Mouse (Mus musculus) forebrain, embryonic 16.5 days (tissue): ENCODE measurements at regions not wholly inside any gene's neighbourhood (a gene's known extent, or its start where the extent isn't known, plus 50 kb on each side); places are given as distances from the start of the nearest gene placed in this dataset.

Experiments used
- ATAC-seq: fragments of 200-750 bp; cut with Nextera tagmentation; 2 replicates; pipeline ENCODE4 v1.8.0; 2017; ENCODE audit warnings: mild to moderate bottlenecking, moderate library complexity
- H3K27ac ChIP-seq: fragments of 300-500 bp; sonication (generic); 2 replicates; pipeline ENCODE4 v1.5.1; 2014; ENCODE audit warnings: low read length, control low read depth
- H3K27me3 ChIP-seq: fragments of 300-500 bp; sonication (generic); replicated peaks from 2 replicates; pipeline ENCODE4 v1.6.1; 2014; ENCODE audit warnings: low read length; ENCODE audit not compliant: control insufficient read depth, insufficient read depth
- H3K36me3 ChIP-seq: fragments of 300-500 bp; sonication (generic); 2 replicates; pipeline ENCODE4 v1.6.1; 2014; ENCODE audit not compliant: control insufficient read depth, insufficient read depth
- H3K4me1 ChIP-seq: fragments of 300-500 bp; sonication (generic); replicated peaks from 2 replicates; pipeline ENCODE4 v1.6.1; 2014; ENCODE audit warnings: low read length; ENCODE audit not compliant: control insufficient read depth, insufficient read depth
- H3K4me2 ChIP-seq: fragments of 300-500 bp; sonication (generic); 2 replicates; pipeline ENCODE4 v1.6.1; 2014; ENCODE audit warnings: mild to moderate bottlenecking, low read length, control low read depth
- H3K4me3 ChIP-seq: fragments of 300-500 bp; sonication (generic); replicated peaks from 2 replicates; pipeline ENCODE4 v1.5.1; 2014; ENCODE audit warnings: mild to moderate bottlenecking, low read length, control low read depth
- H3K9ac ChIP-seq: fragments of 300-500 bp; sonication (generic); replicated peaks from 2 replicates; pipeline ENCODE4 v1.6.1; 2014; ENCODE audit warnings: low read depth, low read length, control low read depth
- H3K9me3 ChIP-seq: fragments of 300-500 bp; sonication (generic); 2 replicates; pipeline ENCODE4 v1.6.1; 2016; ENCODE audit warnings: low read length; ENCODE audit not compliant: control insufficient read depth
- WGBS: fragments of 180-500 bp; shearing (Covaris S2); extraction: QIAGEN DNeasy Blood & Tissue Kit; methylation state at CpG from one replicate; pipeline ENCODE4 v1.1.7; 2014; 5-methylcytosine and 5-hydroxymethylcytosine counted together

GRCm38 (mm10) chr5:46666250-46666649, 808.8 kb upstream of the Lcorl start:
- H3K9ac ChIP-seq, result no peak overlapping the region
- ATAC-seq, result no peak
- 5% methylated on average over 3 of the region's 3 CpGs for WGBS
- no peaks in the 10 kb centered on the region for H3K27me3 ChIP-seq
- no peaks in the 10 kb centered on the region for H3K36me3 ChIP-seq
- no peaks in the 10 kb centered on the region for H3K9me3 ChIP-seq
- no peaks in the 10 kb centered on the region for H3K4me1 ChIP-seq
- H3K27ac ChIP-seq, result no peak overlapping the region
- no peak overlapping the region for H3K4me3 ChIP-seq
- no peak overlapping the region for H3K4me2 ChIP-seq

GRCm38 (mm10) chr5:46657065-46657464, 799.6 kb upstream of the Lcorl start:
- no peaks in the 10 kb centered on the region for H3K4me1 ChIP-seq
- no peak overlapping the region for H3K27ac ChIP-seq
- no peak overlapping the region for H3K9ac ChIP-seq
- ATAC-seq, result no peak
- no peak overlapping the region for H3K4me3 ChIP-seq
- no peaks in the 10 kb centered on the region for H3K9me3 ChIP-seq
- no peak overlapping the region for H3K4me2 ChIP-seq
- no peaks in the 10 kb centered on the region for H3K36me3 ChIP-seq
- no peaks in the 10 kb centered on the region for H3K27me3 ChIP-seq

GRCm38 (mm10) chr5:46654189-46654588, 796.8 kb upstream of the Lcorl start:
- ATAC-seq, result no peak
- H3K4me2 ChIP-seq, result no peak overlapping the region
- H3K9ac ChIP-seq, result no peak overlapping the region
- no peak overlapping the region for H3K4me3 ChIP-seq
- H3K4me1 ChIP-seq, result no peaks in the 10 kb centered on the region
- no peaks in the 10 kb centered on the region for H3K27me3 ChIP-seq
- H3K9me3 ChIP-seq, result no peaks in the 10 kb centered on the region
- 94% methylated on average over 1 of the region's 1 CpGs for WGBS
- H3K27ac ChIP-seq, result no peak overlapping the region
- no peaks in the 10 kb centered on the region for H3K36me3 ChIP-seq

GRCm38 (mm10) chr5:46643009-46643408, 785.6 kb upstream of the Lcorl start:
- no peaks in the 10 kb centered on the region for H3K27me3 ChIP-seq
- H3K4me2 ChIP-seq, result no peak overlapping the region
- no peak overlapping the region for H3K27ac ChIP-seq
- H3K9me3 ChIP-seq, result no peaks in the 10 kb centered on the region
- no peaks in the 10 kb centered on the region for H3K4me1 ChIP-seq
- no peak overlapping the region for H3K9ac ChIP-seq
- WGBS, result 80% methylated on average over 2 of the region's 2 CpGs
- no peaks in the 10 kb centered on the region for H3K36me3 ChIP-seq
- ATAC-seq, result no peak
- no peak overlapping the region for H3K4me3 ChIP-seq

GRCm38 (mm10) chr5:46635116-46635668, 777.8 kb upstream of the Lcorl start:
- Histone ChIP-seq H3K4me3 (no peak overlapping the region), H3K36me3 (no peaks in the 10 kb centered on the region), H3K27me3 (no peaks in the 10 kb centered on the region), H3K9ac (no peak overlapping the region), H3K9me3 (no peaks in the 10 kb centered on the region), H3K27ac (no peak overlapping the region), H3K4me2 (no peak overlapping the region), H3K4me1 (no peaks in the 10 kb centered on the region)
- ATAC-seq, result no peak
